19 mouse cellular contexts compared by ENCODE assay signal in genomic region chr4:95091536-95091935, GRCm38 (mm10).
"Had no signal": no experiment of that assay in that cellular context is flagged by ENCODE, and none has a peak within 500 bp of the region (broad histone marks: within the 10 kb centered on the region; RNA-seq: fewer than 3 reads in every experiment).

No protein-coding gene starts in this region.

- DNase-seq: lung, embryonic 14.5 days; lung, postnatal 10 days; lung, postnatal 4 days; midbrain, embryonic 14.5 days; retina, postnatal 1 day; right cerebral cortex, adult 18-20 months; right cerebral cortex, postnatal 25 days; right cerebral cortex, postnatal 4 days; spleen, adult 18-20 months; thymus, adult 18-20 months; thymus, postnatal 14 days; thymus, postnatal 36 days had no signal

- H3K4me2 ChIP-seq: lung, embryonic 14.5 days; midbrain, embryonic 12.5 days; neural tube, embryonic 13.5 days; neural tube, embryonic 15.5 days had no signal

- ATAC-seq: midbrain, embryonic 16.5 days had no signal

- H3K9me3 ChIP-seq: midbrain, embryonic 10.5 days; midbrain, embryonic 12.5 days; neural tube, embryonic 13.5 days had no signal

- H3K4me1 ChIP-seq: midbrain, embryonic 12.5 days; neural tube, embryonic 15.5 days had no signal

- H3K4me3 ChIP-seq: midbrain, embryonic 10.5 days; midbrain, embryonic 12.5 days; myocyte; neural tube, embryonic 13.5 days; neural tube, embryonic 15.5 days had no signal

- H3K27me3 ChIP-seq: neural tube, embryonic 13.5 days; neural tube, embryonic 15.5 days had no signal

- H3K36me3 ChIP-seq: midbrain, embryonic 10.5 days; midbrain, embryonic 12.5 days; neural tube, embryonic 13.5 days; neural tube, embryonic 15.5 days had no signal

- H3K9ac ChIP-seq: liver, embryonic 14.5 days; lung, embryonic 14.5 days; midbrain, embryonic 12.5 days; neural tube, embryonic 13.5 days; neural tube, embryonic 15.5 days had no signal

- H3K27ac ChIP-seq: liver, embryonic 14.5 days; midbrain, embryonic 10.5 days; midbrain, embryonic 12.5 days; neural tube, embryonic 13.5 days; neural tube, embryonic 15.5 days had no signal
